Mouse (Mus musculus) kidney, postnatal 0 days (tissue): Measurements from ENCODE around the gene Mrpl44. TPM values are rescaled to one million over a fixed set of nuclear protein-coding genes. Genes with fewer than 3 reads are reported as not detected.

ENCODE experiments used
- ATAC-seq: fragments of 200-750 bp; cut with Nextera tagmentation; replicated peaks from 2 replicates; pipeline ENCODE4 v1.8.0; 2017; ENCODE audit warnings: low read depth, moderate number of reproducible peaks, moderate TSS enrichment, moderate library complexity; ENCODE audit not compliant: low FRiP score
- DNase-seq: peaks from one replicate; pipeline ENCODE4 v3.0.0-alpha.2; 2016; ENCODE audit warnings: low spot score
- H3K27ac ChIP-seq: fragments of 300-500 bp; sonication (generic); 2 replicates; pipeline ENCODE4 v1.5.1; 2014; ENCODE audit warnings: mild to moderate bottlenecking
- H3K27me3 ChIP-seq: fragments of 300-500 bp; sonication (generic); 2 replicates; pipeline ENCODE4 v1.6.1; 2014; ENCODE audit warnings: low read length, mixed read lengths; ENCODE audit not compliant: insufficient read depth
- H3K36me3 ChIP-seq: fragments of 300-500 bp; sonication (generic); 2 replicates; pipeline ENCODE4 v1.6.1; 2014; ENCODE audit warnings: low read length, mixed read lengths; ENCODE audit not compliant: insufficient read depth
- H3K4me1 ChIP-seq: fragments of 300-500 bp; sonication (generic); replicated peaks from 2 replicates; pipeline ENCODE4 v1.6.1; 2014; ENCODE audit warnings: antibody characterized with exemption, low read length, mixed read lengths; ENCODE audit not compliant: insufficient read depth
- H3K4me2 ChIP-seq: fragments of 300-500 bp; sonication (generic); 2 replicates; pipeline ENCODE4 v1.6.1; 2014; ENCODE audit warnings: mild to moderate bottlenecking, low read length, moderate library complexity, mixed read lengths
- H3K4me3 ChIP-seq: fragments of 300-500 bp; sonication (generic); replicated peaks from 2 replicates; pipeline ENCODE4 v1.5.1; 2014; ENCODE audit warnings: low read depth, low read length
- H3K9ac ChIP-seq: fragments of 300-500 bp; sonication (generic); 2 replicates; pipeline ENCODE4 v1.6.1; 2014; ENCODE audit warnings: low read depth, low read length
- H3K9me3 ChIP-seq: fragments of 300-500 bp; sonication (generic); replicated peaks from 2 replicates; pipeline ENCODE4 v1.6.1; 2016; ENCODE audit warnings: low read length, inconsistent platforms, mixed read lengths
- CTCF ChIP-seq: IDR thresholded peaks from 2 replicates; pipeline ENCODE4 v1.5.1; 2016; ENCODE audit warnings: antibody characterized with exemption, low read depth, mild to moderate bottlenecking, moderate library complexity
- WGBS: fragments of 180-500 bp; shearing (Covaris S2); extraction: QIAGEN DNeasy Blood & Tissue Kit; methylation state at CpG from one replicate; pipeline ENCODE4 v1.1.7; 2014; 5-methylcytosine and 5-hydroxymethylcytosine counted together
- polyA plus RNA-seq: library from polyadenylated mRNA; unstranded; fragments of >200 nt; fragmentation: Nextera tagmentation; extraction: Ambion mirVana; gene quantifications from 2 replicates; pipeline ENCODE4 v1.2.1, GENCODE M21; 2015

Mrpl44 gene
- polyA plus RNA-seq, 1 experiment from 2014 or later, result 63.7 TPM

GRCm38 (mm10) chr1:79761106-79761916 is 14.5 kb upstream of the Mrpl44 start:
- no peak for TF ChIP-seq CTCF
- Histone ChIP-seq H3K27me3 (no peaks in the 10 kb centered on the region), H3K4me1 (no peaks in the 10 kb centered on the region; the same call in 1 of the 2 replicates), H3K27ac (peak overlapping the region; percentile 43; the same call in 1 of the 2 replicates), H3K4me2 (peak overlapping the region; percentile 63), H3K9me3 (no peaks in the 10 kb centered on the region), H3K9ac (peak overlapping the region; percentile 70), H3K4me3 (peak overlapping the region; percentile 66), H3K36me3 (no peaks in the 10 kb centered on the region)
- under 1% methylated on average over 65 of the region's 65 CpGs for WGBS
- ATAC-seq (peak; percentile 93), DNase-seq (peak; percentile 91)

- TF ChIP-seq CTCF, result no peak
- Histone ChIP-seq H3K4me2 (peak overlapping the region; percentile 63), H3K9me3 (no peaks in the 10 kb centered on the region), H3K27ac (no peak overlapping the region), H3K27me3 (no peaks in the 10 kb centered on the region), H3K9ac (no peak overlapping the region), H3K4me3 (peak overlapping the region; percentile 66), H3K4me1 (no peaks in the 10 kb centered on the region; the same call in 1 of the 2 replicates), H3K36me3 (no peaks in the 10 kb centered on the region)
- ATAC-seq (peak; percentile 12), DNase-seq (no peak)
- WGBS, result under 1% methylated on average over 6 of the region's 6 CpGs
These were observed 13.9 kb upstream of the Mrpl44 start for GRCm38 (mm10) chr1:79761917-79762271.

- Histone ChIP-seq H3K9me3 (no peaks in the 10 kb centered on the region), H3K27ac (no peak overlapping the region), H3K27me3 (no peaks in the 10 kb centered on the region), H3K4me1 (no peaks in the 10 kb centered on the region; the same call in 1 of the 2 replicates), H3K4me2 (peak overlapping the region; percentile 63), H3K9ac (no peak overlapping the region), H3K36me3 (no peaks in the 10 kb centered on the region), H3K4me3 (0 out of 2 replicates have a peak overlapping the region, but pooled peaks have one; percentile 66)
- ATAC-seq, result no peak
- 44% methylated on average over 16 of the region's 16 CpGs for WGBS
- TF ChIP-seq CTCF, result no peak
- DNase-seq, result no peak
These were observed 13.3 kb upstream of the Mrpl44 start for GRCm38 (mm10) chr1:79762282-79763250.

- WGBS, result 93% methylated on average over 2 of the region's 2 CpGs
- DNase-seq, result no peak
- no peak overlapping the region for H3K9ac ChIP-seq
These were observed 11.8 kb upstream of the Mrpl44 start for GRCm38 (mm10) chr1:79764031-79764430.

DNA sequence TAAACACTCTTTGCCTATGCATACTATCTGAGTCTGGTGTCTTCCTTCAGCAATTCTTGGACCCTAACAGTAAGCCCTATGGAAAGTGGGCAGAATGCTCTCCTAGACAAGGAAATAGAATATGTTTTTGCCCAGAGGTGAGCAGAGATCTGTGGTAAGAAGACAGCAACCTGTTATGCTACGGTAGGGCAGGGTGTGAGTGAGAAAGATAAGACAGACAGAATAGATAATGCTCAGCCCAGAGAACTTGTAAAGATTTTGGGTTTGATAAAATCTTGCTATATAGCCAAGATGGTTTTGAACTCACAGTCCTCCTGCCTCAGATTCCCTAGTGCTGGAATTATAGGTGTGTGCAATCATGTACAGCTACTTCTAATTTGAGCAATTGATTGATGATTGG is 11.3 kb upstream of the Mrpl44 start:
- ATAC-seq, result no peak
- H3K4me2 ChIP-seq, result no peak overlapping the region
- no peak overlapping the region for H3K4me3 ChIP-seq
- no peak overlapping the region for H3K27ac ChIP-seq
- H3K9me3 ChIP-seq, result no peaks in the 10 kb centered on the region
- H3K4me1 ChIP-seq, result no peaks in the 10 kb centered on the region; the same call in 1 of the 2 replicates
- no peak overlapping the region for H3K9ac ChIP-seq
- no peaks in the 10 kb centered on the region for H3K36me3 ChIP-seq
- H3K27me3 ChIP-seq, result no peaks in the 10 kb centered on the region
- no peak for DNase-seq
- TF ChIP-seq CTCF, result no peak
- WGBS, result 89% methylated on average over 1 of the region's 1 CpGs

More at GRCm38 (mm10) chr1:79764031-79764430, 11.8 kb upstream of the Mrpl44 start:
- Histone ChIP-seq H3K4me1 (no peaks in the 10 kb centered on the region; the same call in 1 of the 2 replicates), H3K27ac (no peak overlapping the region), H3K4me3 (no peak overlapping the region), H3K27me3 (no peaks in the 10 kb centered on the region), H3K4me2 (no peak overlapping the region), H3K36me3 (no peaks in the 10 kb centered on the region), H3K9me3 (no peaks in the 10 kb centered on the region)
- no peak for ATAC-seq
- no peak for TF ChIP-seq CTCF

GRCm38 (mm10) chr1:79768231-79768630 is 7.6 kb upstream of the Mrpl44 start:
- no peak for TF ChIP-seq CTCF
- no peak for DNase-seq
- H3K27ac ChIP-seq, result no peak overlapping the region
- H3K4me2 ChIP-seq, result no peak overlapping the region
- no peak overlapping the region for H3K4me3 ChIP-seq
- H3K9ac ChIP-seq, result no peak overlapping the region
- ATAC-seq, result no peak
- H3K9me3 ChIP-seq, result no peaks in the 10 kb centered on the region
- no peaks in the 10 kb centered on the region for H3K4me1 ChIP-seq
- no peaks in the 10 kb centered on the region for H3K27me3 ChIP-seq
- no peaks in the 10 kb centered on the region for H3K36me3 ChIP-seq
- WGBS, result 45% methylated on average over 1 of the region's 1 CpGs
